Mouse (Mus musculus): ENCODE measurements at regions not wholly inside any gene's neighbourhood (a gene's known extent, or its start where the extent isn't known, plus 50 kb on each side); places are given as distances from the start of the nearest gene placed in this dataset.

GRCm38 (mm10) chr10:37589889-37590288 lies 451.2 kb upstream of the Marcks start:
- DNase-seq = peak; percentile 77 to 82

- DNase-seq = no peak
These were observed 450.3 kb upstream of the Marcks start for GRCm38 (mm10) chr10:37589009-37589408.

GRCm38 (mm10) chr10:37571171-37571570 lies 432.5 kb upstream of the Marcks start:
- DNase-seq = no peak

GRCm38 (mm10) chr10:37561705-37562104 lies 423.0 kb upstream of the Marcks start:
- DNase-seq = no peak

- no peak for DNase-seq
These were observed 410.7 kb upstream of the Marcks start for GRCm38 (mm10) chr10:37549446-37549845.

- no peak for DNase-seq
These were observed 402.0 kb upstream of the Marcks start for GRCm38 (mm10) chr10:37540703-37541102.

GRCm38 (mm10) chr10:37505966-37506615 lies 367.4 kb upstream of the Marcks start:
- no peak for DNase-seq

- DNase-seq = no peak
These were observed 365.7 kb upstream of the Marcks start for GRCm38 (mm10) chr10:37504468-37504867.

GRCm38 (mm10) chr10:37502505-37502904 lies 363.8 kb upstream of the Marcks start:
- DNase-seq = no peak

- no peak for DNase-seq
These were observed 362.3 kb upstream of the Marcks start for GRCm38 (mm10) chr10:37501043-37501442.

- no peak for DNase-seq
These were observed 356.7 kb upstream of the Marcks start for GRCm38 (mm10) chr10:37495467-37495866.

- DNase-seq = no peak
These were observed 355.9 kb upstream of the Marcks start for GRCm38 (mm10) chr10:37494552-37495166.

- no peak for DNase-seq
These were observed 355.4 kb upstream of the Marcks start for GRCm38 (mm10) chr10:37494098-37494497.

- DNase-seq = no peak
These were observed 345.7 kb upstream of the Marcks start for GRCm38 (mm10) chr10:37484311-37485023.

- peak; percentile 4 to 26 for DNase-seq
These were observed 344.8 kb upstream of the Marcks start for GRCm38 (mm10) chr10:37483521-37483920.

- no peak for DNase-seq
These were observed 343.2 kb upstream of the Marcks start for GRCm38 (mm10) chr10:37481879-37482278.

GRCm38 (mm10) chr10:37480331-37480730 lies 341.6 kb upstream of the Marcks start:
- no peak for DNase-seq

- DNase-seq = no peak
These were observed 339.4 kb upstream of the Marcks start for GRCm38 (mm10) chr10:37478108-37478507.

- no peak for DNase-seq
These were observed 334.4 kb upstream of the Marcks start for GRCm38 (mm10) chr10:37473086-37473485.

GRCm38 (mm10) chr10:37457384-37457783 lies 318.7 kb upstream of the Marcks start:
- no peak for DNase-seq

- DNase-seq = no peak
These were observed 311.2 kb upstream of the Marcks start for GRCm38 (mm10) chr10:37449894-37450293.

- no peak for DNase-seq
These were observed 308.8 kb upstream of the Marcks start for GRCm38 (mm10) chr10:37447333-37448204.

Data from cerebellum, postnatal 14 days (tissue).